Mouse (Mus musculus): ENCODE data around the gene Cx3cr1. TPM values are rescaled to one million over a fixed set of nuclear protein-coding genes. Genes with fewer than 3 reads are reported as not detected.

Gene Cx3cr1
- polyA plus RNA-seq, 1 experiment from 2014 or later: 4.7 TPM

DNA sequence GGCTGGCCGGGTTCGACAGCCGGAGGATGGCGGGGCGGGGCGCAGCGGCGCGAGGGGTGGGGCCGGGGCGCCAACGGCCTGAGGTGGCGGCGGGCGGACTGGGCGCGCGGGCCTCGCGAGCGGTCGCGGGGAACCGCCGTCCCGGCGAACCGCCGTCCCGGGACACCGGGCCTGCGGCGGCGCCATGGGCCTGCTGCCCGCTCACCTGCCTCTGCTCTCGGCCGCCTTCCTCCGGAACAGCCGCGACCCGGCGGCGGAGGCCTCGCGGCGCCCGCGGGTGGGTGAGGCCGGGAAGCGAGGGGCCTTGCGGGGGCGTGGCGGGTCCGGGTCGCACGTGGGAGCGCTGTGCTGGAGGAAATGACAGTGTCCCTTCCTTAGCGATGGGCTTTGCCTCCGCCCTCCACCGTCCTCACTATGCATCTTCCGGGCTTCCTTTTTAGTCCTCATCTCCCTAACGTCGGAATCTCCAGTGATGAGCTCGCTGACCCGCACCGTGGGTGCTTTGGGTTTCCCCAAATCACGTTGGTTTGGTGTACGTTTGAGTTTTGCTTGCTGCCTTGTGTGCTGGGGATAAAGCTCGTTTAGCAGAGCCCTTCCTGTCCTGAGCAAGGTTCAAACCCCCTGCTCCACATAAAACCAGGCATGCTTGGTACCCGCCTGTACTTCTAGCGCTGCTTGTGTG is 174.5 kb downstream of the Cx3cr1 start:
- DNase-seq (ENCODE audit: extremely low spot score, low spot score): no peak
- no peaks in the 10 kb centered on the region for H3K9me3 ChIP-seq
- WGBS: 1% methylated on average over 65 of the region's 71 CpGs
- H3K4me3 ChIP-seq: peak overlapping the region; percentile 100
- peak overlapping the region; percentile 93 for H3K27ac ChIP-seq
- H3K27me3 ChIP-seq (ENCODE audit: poor library complexity, severe bottlenecking): no peaks in the 10 kb centered on the region
- H3K4me1 ChIP-seq: peaks cover 28% of the 10 kb centered on the region
- peaks cover 5% of the 10 kb centered on the region; the same call in 1 of the 2 replicates for H3K36me3 ChIP-seq (replicated peaks)

DNA sequence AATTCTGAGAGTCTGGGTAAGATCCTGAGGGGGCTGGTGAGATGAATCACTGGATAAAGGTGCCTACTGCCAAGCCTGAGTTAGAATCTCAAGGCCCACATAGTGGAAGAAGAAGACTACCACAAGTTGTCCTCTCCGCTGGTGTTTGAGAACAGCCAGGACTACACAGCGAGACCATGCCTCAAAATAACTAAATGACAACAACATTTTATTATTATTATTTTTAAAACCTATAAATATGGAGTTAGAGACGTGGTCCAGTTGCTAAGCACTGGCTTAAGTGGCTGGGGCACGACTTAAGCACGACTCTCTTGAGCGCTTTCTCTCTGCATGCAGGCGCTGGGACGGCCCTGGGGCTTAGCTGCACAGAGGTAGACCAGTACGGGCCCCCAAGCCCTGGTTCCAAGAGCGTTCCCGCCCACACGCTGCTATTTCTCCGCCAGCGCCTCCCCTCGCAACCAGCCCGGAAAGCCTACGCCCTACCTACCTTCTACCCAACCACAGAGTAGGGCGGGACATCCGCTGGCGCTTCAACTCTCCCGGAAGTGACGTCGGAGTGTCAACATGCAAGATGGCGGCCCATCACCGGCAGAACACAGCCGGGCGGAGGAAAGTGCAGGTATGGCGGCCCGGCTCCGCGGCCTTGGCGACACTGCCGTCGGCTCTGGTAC is 175.2 kb downstream of the Cx3cr1 start, which contains the start of gene Wdr48:
Gene Wdr48, plus strand, starts transcription at position 540 of the 671 bp plus-strand sequence.
- H3K4me3 ChIP-seq: peak within 1 kb of the TSS; percentile 100
- peaks cover 35% of the 10 kb centered on the region for H3K4me1 ChIP-seq
- no peaks in the 10 kb centered on the region for H3K9me3 ChIP-seq
- 3% methylated on average over 34 of the region's 34 CpGs for WGBS
- no peaks in the 10 kb centered on the region for H3K27me3 ChIP-seq (ENCODE audit: poor library complexity, severe bottlenecking)
- peak within 1 kb of the TSS; percentile 93 for H3K27ac ChIP-seq
- peaks cover 1% of the 10 kb centered on the region; the same call in 1 of the 2 replicates for H3K36me3 ChIP-seq (replicated peaks)
- DNase-seq (ENCODE audit: extremely low spot score, low spot score): peak; percentile 98

DNA sequence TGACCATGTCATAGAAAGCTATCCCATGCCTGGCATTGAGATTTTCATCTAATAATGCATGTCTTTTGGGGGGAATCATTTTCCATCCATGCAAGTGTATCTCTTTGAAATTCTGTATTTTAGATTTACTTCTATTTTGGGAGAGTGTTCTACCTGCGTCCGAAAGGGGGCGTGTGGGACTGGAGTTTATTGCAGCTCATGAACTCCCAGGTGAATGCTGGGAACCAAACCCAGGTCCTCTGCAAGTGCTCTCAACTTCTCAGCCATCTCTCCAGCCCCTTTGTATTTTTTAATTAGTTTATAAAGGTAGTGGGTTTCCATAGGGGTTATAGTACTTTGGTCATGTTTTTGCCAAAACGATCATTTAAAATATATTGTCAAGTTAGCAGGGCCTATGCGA is 175.8 kb downstream of the Cx3cr1 start:
- H3K4me3 ChIP-seq: peak overlapping the region; percentile 100
- no peaks in the 10 kb centered on the region for H3K27me3 ChIP-seq (ENCODE audit: poor library complexity, severe bottlenecking)
- no peaks in the 10 kb centered on the region for H3K9me3 ChIP-seq
- no peaks in the 10 kb centered on the region; the same call in 1 of the 2 replicates for H3K36me3 ChIP-seq (replicated peaks)
- H3K27ac ChIP-seq: peak overlapping the region; percentile 93
- WGBS: 86% methylated on average over 5 of the region's 5 CpGs
- DNase-seq (ENCODE audit: extremely low spot score, low spot score): no peak
- H3K4me1 ChIP-seq: peaks cover 41% of the 10 kb centered on the region

- no peaks in the 10 kb centered on the region for H3K27me3 ChIP-seq (ENCODE audit: poor library complexity, severe bottlenecking)
- no peaks in the 10 kb centered on the region for H3K9me3 ChIP-seq
- DNase-seq (ENCODE audit: extremely low spot score, low spot score): peak; percentile 37
- no peak overlapping the region for H3K27ac ChIP-seq
- H3K4me1 ChIP-seq: peaks cover 53% of the 10 kb centered on the region
- H3K4me3 ChIP-seq: no peak overlapping the region
- no peaks in the 10 kb centered on the region for H3K36me3 ChIP-seq (replicated peaks)
- WGBS: 41% methylated on average over 2 of the region's 2 CpGs
Observed at GRCm38 (mm10) chr9:119890692-119891091, 179.0 kb downstream of the Cx3cr1 start.

DNA sequence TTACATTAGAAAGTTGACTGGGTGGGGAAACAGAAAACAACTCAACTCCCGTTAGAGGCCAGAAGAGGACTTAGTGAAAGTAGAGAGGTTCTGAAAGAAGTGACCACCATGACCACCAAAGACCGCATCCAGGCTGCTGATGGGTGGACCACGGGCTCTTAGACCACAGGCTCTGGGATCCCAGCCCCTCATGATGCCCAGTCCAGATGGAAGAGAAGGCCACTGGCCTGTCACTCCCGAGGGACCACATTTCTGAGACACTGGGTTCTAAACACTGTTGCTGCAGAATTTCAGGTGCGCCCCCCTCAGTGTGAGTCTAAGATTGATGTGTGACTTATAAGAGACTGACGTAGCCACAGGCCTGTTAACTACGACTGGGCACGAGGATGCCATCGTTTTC is 180.2 kb downstream of the Cx3cr1 start:
- Histone ChIP-seq H3K9me3 (no peaks in the 10 kb centered on the region), H3K36me3 (replicated peaks) (no peaks in the 10 kb centered on the region), H3K27ac (peak overlapping the region; percentile 90), H3K4me3 (peak overlapping the region; percentile 24), H3K4me1 (peaks cover 45% of the 10 kb centered on the region), H3K27me3 (ENCODE audit: poor library complexity, severe bottlenecking) (no peaks in the 10 kb centered on the region)
- DNase-seq (ENCODE audit: extremely low spot score, low spot score): peak; percentile 32
- 65% methylated on average over 9 of the region's 9 CpGs for WGBS

GRCm38 (mm10) chr9:119888843-119889246 is 180.8 kb downstream of the Cx3cr1 start:
- WGBS: 23% methylated on average over 2 of the region's 2 CpGs
- Histone ChIP-seq H3K4me1 (peaks cover 39% of the 10 kb centered on the region), H3K27me3 (ENCODE audit: poor library complexity, severe bottlenecking) (no peaks in the 10 kb centered on the region), H3K27ac (peak overlapping the region; percentile 90), H3K9me3 (no peaks in the 10 kb centered on the region), H3K36me3 (replicated peaks) (no peaks in the 10 kb centered on the region), H3K4me3 (0 out of 2 replicates have a peak overlapping the region, but pooled peaks have one; percentile 24)
- DNase-seq (ENCODE audit: extremely low spot score, low spot score): peak; percentile 85

GRCm38 (mm10) chr9:119887144-119887901 is 182.4 kb downstream of the Cx3cr1 start:
- Histone ChIP-seq H3K4me1 (peaks cover 38% of the 10 kb centered on the region), H3K27me3 (ENCODE audit: poor library complexity, severe bottlenecking) (no peaks in the 10 kb centered on the region), H3K4me3 (no peak overlapping the region), H3K36me3 (replicated peaks) (no peaks in the 10 kb centered on the region), H3K27ac (peak overlapping the region; percentile 90), H3K9me3 (no peaks in the 10 kb centered on the region)
- 78% methylated on average over 4 of the region's 4 CpGs for WGBS
- no peak for DNase-seq (ENCODE audit: extremely low spot score, low spot score)

DNA sequence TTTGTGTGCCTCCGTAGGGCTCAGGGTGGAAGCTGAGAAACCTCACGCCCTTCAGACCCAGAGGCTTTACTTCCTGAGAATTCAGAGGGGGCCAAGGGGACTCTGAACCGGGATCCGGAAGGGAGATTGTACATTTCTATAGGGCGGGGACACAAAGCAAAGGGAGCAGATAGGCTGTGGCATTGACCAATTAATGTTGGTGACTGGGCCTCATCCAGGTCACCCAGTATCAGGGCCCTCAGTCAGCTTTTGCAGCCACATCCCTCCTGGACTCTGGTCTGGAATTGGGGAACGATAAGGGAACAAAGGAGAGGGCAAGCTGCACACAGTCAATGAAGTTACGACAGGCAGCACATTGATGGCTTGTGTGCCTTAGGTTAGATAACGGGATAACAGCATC is 215.5 kb downstream of the Cx3cr1 start:
- DNase-seq (ENCODE audit: extremely low spot score, low spot score): no peak
- Histone ChIP-seq H3K27ac (no peak overlapping the region), H3K4me3 (no peak overlapping the region), H3K36me3 (replicated peaks) (no peaks in the 10 kb centered on the region), H3K27me3 (ENCODE audit: poor library complexity, severe bottlenecking) (peaks cover 5% of the 10 kb centered on the region; the same call in 1 of the 2 replicates), H3K4me1 (peaks cover 29% of the 10 kb centered on the region), H3K9me3 (peaks cover 17% of the 10 kb centered on the region; the same call in 1 of the 2 replicates)
- 72% methylated on average over 8 of the region's 8 CpGs for WGBS

DNA sequence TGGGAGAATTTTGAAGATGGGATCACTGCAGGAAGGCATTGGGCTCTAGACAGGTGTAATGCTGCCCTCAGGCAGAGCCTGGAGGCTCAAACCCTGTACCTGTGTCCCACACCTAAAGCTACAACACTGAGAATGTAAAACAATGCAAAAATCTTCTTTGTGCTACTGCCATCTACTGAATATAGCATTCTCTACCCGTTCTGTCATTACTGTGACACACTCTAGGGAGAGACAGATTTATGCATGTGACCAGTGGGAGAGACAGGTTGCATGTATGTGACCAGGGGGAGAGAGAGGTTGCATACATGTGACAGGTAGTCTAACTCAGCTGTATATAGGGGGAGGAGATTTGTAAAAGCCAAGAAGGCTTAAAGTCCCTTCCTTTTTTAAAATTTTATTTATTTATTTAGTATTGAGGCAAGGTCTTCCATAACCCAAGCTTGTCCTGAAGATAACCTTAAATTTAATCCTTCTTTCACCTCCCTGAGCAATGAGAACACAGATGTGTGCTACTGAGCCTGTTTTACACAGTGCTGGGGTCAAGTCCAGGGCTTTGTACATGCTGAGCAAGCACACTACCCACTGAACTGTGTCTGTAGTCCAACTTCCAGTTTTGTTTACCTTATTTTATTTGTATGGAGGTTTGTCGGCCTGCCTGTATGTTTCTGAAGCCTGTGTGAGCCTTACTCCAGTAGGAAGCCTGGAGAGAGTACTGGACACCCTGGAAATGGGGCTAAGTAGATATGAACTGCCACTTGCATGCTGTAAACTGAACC is 216.4 kb downstream of the Cx3cr1 start:
- Histone ChIP-seq H3K27me3 (ENCODE audit: poor library complexity, severe bottlenecking) (peaks cover 14% of the 10 kb centered on the region), H3K27ac (no peak overlapping the region), H3K36me3 (replicated peaks) (no peaks in the 10 kb centered on the region), H3K9me3 (peaks cover 17% of the 10 kb centered on the region; the same call in 1 of the 2 replicates), H3K4me1 (peaks cover 38% of the 10 kb centered on the region), H3K4me3 (no peak overlapping the region)
- 88% methylated on average over 2 of the region's 2 CpGs for WGBS
- no peak for DNase-seq (ENCODE audit: extremely low spot score, low spot score)

- H3K27ac ChIP-seq: no peak overlapping the region
- 83% methylated on average over 10 of the region's 10 CpGs for WGBS
- H3K9me3 ChIP-seq: peaks cover 9% of the 10 kb centered on the region; the same call in 1 of the 2 replicates
- H3K4me1 ChIP-seq: peaks cover 38% of the 10 kb centered on the region
- no peak for DNase-seq (ENCODE audit: extremely low spot score, low spot score)
- peaks cover 21% of the 10 kb centered on the region for H3K27me3 ChIP-seq (ENCODE audit: poor library complexity, severe bottlenecking)
- H3K4me3 ChIP-seq: no peak overlapping the region
- no peaks in the 10 kb centered on the region for H3K36me3 ChIP-seq (replicated peaks)
Observed at GRCm38 (mm10) chr9:119852347-119853030, 217.2 kb downstream of the Cx3cr1 start.
